Mouse (Mus musculus) 3T3-L1 (cell line): ENCODE measurements at regions not wholly inside any gene's neighbourhood (a gene's known extent, or its start where the extent isn't known, plus 50 kb on each side); places are given as distances from the start of the nearest gene placed in this dataset.
A peak's percentile ranks its signal among the peaks of the same experiment; 100 is the strongest.

ENCODE experiments used
- DNase-seq: peaks from one replicate; pipeline ENCODE4 v3.0.0-alpha.2; 2015; ENCODE audit warnings: low read depth, low spot score

DNA sequence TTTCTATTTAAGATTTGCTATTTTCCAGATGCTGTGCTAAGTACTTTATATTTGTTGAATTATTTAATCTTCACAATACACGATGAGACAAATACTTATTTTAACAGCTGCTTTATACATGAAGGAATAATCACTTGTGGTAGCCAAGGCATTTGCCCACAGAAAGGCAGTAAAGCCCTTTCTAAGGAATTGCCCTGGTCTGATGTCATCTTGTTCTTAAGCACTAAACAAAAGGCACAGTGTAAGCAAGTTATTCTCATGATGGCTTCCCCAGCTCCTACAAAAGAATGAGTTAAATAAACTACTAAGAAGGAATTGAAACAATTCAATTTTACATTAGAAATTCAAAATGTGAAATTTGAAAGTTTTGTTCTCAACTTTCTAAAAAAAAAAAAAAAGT lies 358.8 kb downstream of the Cenpc1 start:
- DNase-seq: no peak

DNA sequence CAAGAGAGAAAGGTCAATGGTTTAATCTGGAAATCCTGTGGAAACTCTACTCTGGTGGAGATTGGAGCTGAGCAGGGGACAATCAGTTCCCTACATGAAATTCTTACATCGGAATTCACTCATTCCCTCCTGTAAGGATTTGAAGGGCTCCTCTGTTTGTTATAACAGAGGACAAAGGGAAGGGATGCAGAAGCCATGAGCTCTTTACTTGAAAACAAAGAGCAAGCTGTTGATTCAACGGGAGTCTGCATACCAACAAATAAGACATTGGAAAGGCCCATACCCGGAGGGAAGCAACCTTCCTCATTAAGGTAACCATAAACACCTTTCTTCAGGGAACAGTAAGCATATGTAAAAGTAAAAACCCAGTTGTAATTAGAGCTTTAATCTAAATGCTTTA lies 359.3 kb downstream of the Cenpc1 start:
- DNase-seq: no peak

DNA sequence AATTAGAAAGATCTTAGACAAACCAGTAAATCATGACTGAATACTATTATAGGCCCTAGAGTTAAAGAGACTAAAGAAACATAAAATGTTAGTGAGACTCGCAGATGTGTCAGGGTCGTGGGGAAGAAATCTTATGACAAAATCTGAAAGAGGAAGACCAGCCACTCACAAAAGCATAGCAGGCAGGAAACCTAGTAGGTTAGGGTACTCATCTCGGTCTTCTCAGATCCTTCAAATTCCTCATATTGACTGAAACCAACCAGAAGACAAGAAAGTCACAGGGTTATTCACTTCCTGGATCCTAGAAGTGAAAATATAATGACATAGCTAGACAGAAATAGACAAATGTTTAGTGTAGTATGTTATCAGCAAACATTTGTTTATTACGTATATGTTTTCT lies 387.5 kb downstream of the Cenpc1 start:
- DNase-seq: no peak

DNA sequence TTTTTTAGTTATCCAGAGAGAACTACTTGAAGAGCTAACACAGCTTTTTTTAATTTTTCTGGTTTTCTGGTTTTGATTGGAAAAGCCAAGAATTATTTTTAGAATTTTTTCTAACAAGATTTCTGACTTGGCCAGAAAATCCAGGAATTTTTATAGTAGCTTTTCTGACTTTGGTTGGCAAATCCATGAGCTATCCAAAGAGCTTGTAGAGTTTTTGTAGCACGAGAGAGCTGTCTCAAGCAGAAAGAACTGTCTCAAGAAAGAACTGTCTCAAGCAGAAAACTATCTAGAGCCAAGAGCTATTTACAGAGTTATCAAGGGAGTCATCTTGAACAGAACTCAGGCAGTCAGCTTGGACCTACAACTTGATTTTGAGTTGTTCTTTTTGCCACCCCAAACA lies 394.3 kb downstream of the Cenpc1 start:
- DNase-seq: no peak

DNA sequence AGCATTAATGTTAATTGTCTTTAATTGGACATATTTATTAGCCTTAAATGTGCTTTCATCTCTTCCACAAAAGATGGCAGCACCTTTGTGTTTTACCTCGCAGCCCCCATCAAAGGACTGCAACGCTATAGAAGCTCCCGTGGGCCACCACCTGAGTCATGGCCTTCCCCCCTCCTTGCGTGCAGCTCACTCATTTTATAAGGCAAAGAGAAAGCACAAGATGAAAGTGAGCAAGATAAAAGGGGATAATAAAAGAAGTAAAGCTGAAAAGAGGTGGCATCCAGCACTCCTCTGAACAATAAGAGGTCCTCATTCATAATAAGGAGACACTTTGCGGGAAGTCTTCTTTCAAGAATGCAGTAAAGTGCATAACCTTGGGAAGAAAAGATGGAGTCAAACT lies 403.9 kb downstream of the Cenpc1 start:
- DNase-seq: no peak

- DNase-seq: no peak
Measured at GRCm38 (mm10) chr5:85621078-85621477, 444.3 kb downstream of the Cenpc1 start.

DNA sequence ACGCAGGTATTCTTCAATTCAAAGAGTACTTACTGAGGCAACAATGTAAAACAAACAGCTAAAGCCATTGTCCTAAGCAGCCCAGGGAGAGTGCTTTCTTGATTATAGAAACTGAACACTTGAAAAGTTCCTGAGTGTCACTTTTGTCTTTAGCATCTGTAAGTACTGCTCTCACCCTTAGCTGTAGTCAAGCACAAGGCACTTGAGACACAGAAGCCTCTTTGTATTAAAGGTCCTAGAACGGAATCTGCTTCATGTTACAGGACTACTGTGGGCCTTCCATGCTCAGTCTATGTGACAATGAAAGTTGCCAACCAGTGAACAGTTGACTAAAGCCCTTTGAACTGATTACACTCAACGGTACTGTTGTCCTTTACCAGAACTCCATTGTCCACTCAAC lies 450.6 kb downstream of the Cenpc1 start:
- DNase-seq: no peak

DNA sequence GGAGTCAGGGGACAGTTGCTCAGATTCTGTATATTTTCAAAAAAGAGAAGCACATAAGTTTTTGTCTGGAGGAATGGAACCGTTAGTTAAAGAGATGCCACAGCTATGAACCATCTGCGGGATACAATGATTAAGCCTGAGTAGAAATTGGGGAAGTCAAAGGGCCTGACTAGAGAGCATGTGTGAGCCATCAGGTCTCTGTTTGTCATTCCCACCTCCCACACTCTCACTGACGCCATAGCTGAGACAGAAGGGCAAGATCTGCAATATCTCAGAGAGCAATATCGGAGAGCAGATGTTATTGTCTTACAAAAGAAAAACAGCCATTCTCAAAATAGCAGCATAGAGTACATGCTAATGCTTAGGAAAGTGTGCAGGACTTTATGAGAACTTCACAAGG lies 452.8 kb downstream of the Cenpc1 start:
- DNase-seq: no peak

GRCm38 (mm10) chr5:85609104-85609503 lies 456.3 kb downstream of the Cenpc1 start:
- DNase-seq: no peak

DNA sequence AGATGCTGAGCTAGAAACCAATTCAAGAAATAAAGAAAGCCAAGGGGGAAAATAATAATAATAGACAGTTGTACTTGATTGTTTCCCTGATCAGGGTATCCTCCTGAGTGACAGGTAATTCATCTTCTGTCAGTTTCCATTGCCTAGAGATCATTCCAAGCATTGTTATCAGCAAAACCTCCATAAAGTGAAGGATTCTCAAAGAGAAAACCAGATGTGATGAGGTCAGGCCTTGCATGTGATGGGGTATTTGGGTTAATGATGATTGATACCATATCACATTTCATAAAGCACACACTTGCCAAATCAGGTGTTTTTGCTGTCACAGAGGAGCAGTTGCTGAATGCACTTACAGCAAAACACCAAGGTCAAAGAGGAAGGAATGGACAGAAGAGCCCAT lies 467.2 kb downstream of the Cenpc1 start:
- no peak for DNase-seq

DNA sequence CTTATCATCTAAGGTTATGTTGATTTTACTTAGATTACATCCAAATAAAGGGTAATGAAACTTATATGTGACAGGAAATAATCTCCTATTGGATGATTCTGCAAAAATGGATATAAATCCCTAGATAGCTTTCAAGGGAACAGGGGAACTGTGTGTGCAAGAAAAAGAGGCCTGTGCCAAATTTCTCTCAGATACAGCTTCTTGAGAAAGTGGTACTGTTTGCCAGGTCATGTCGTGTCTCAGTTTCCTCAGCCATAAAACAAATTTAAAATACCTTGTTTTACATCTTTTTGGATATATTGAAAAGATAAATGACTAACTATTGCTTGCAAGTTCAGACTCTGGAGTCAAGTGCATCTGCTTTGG lies 470.3 kb downstream of the Cenpc1 start:
- DNase-seq: no peak

DNA sequence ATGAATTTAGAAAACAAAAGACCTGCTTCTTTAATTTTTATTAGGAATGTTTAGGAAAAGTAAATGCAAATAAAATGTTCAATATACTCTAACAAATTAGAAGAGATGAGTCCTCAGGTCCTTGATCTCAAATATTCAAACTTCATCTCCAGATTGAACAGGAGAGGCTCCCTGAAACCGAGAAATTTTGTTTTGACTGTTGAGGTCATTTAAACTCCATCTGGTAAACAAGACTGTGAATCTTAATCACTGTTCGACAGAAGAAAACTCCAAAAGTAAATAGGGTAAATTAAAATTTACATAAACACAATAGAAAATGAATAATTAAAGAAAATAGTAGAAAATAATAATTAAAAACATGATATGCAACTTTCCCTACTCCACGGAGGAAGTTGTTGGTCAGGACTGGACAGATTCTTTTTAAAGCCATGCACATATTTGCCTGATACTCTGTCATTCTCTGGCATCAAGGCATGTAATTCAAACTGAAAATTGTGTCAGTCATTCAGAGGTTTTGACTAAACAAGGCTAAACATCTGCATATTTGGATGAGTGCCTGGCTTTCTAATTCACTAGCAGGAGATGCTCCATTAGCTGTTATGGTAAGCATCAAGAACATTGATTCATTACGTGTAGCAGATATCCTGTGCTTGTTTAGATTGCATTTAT lies 470.8 kb downstream of the Cenpc1 start:
- no peak for DNase-seq

DNA sequence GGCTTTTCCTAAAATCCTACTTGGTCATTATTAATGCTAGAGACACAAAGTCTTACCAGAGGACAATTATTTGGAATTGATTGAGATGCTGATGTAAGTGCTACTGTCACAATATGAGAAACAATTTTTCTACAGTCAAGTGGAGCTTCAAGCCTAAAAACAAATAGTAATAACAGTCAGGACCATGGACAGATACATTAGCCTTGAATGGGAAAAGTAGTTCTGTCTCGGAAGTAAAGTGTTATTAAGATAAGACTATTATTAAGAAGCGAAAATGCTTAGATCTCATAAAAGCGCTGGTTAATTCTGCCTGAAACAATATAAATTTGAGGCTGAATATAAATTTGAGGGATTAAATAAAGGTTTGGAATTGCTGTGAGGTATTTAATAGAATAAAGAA lies 473.1 kb downstream of the Cenpc1 start:
- DNase-seq: peak; percentile 19

DNA sequence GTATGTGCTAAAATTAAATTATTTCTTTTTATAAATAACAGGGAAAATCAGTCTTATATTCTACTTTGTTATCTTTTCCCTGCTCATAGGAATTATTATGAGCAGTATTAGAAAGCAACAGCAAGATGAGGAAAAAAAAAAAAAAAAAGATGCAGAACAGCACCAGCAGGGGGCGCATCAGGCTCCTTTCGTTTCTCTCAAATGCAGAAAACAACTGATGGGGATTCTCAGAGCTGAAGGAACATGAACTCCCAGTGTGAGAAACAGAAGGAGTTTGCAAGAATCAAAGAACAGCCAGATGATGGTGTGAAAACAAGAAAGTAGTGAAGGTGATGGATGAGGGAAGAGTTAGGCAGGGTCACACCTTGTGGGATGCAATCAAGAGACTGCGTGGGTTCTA lies 478.7 kb downstream of the Cenpc1 start:
- peak; percentile 52 for DNase-seq

GRCm38 (mm10) chr5:85572531-85572930 lies 492.9 kb downstream of the Cenpc1 start:
- DNase-seq: no peak

DNA sequence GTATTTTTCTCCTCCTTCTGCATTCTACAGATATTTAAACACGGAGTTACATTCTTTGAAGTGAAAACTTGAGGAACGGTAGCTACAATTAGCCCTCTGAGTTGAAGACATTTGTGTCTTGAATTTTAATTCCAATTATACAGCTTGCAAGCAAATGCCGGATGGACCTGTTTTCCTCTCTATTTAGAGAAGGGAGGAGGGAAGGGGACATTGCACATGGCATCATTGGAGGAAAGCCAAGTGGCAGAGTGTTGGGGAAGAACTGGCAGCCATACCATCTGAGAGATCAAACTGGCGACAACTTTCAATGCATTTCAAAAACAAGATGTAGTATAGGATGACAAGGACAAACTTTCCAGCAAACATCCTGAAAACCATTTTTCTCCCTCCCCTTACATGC lies 493.4 kb downstream of the Cenpc1 start:
- DNase-seq: no peak

GRCm38 (mm10) chr5:85571381-85571780 lies 494.0 kb downstream of the Cenpc1 start:
- DNase-seq: no peak

DNA sequence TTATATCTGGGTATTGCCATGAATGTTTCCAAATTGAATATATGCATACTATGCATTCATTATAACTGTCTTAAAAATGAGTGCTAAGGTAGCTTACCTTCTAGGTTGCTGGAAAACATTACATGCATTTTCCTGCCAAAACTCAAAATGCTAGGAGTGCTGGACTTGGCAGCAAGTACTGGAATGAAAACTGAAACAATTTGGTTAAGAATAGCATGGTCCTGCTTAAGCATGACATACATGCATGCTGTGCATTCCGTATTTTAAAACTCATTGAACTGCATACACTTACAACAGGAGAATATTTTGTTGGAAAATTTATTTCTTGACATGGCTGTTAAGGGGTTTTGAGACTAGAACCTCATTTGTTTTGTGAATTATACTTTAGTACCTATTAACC lies 529.1 kb downstream of the Cenpc1 start:
- DNase-seq: no peak

- no peak for DNase-seq
Measured at GRCm38 (mm10) chr5:85525385-85526194, 539.8 kb downstream of the Cenpc1 start.

DNA sequence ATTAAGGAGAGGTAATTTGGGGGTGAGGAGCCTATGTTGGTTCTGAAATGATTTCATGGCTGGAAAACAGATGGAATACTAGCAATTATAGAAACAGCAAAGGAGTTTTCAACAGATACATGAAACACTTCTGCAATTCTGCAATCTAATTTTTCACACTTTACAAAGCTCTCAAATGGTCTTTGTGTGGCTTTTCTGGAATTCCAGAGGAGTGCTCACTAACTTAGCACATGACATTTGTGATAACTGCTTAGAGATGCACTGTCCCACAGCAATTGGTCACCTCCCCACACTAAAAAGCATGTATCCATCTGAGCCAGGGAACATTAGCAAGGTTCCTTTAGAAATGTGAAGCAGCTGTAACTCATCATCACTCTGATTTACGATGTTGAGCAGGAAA lies 560.1 kb downstream of the Cenpc1 start:
- DNase-seq: no peak

- no peak for DNase-seq
Measured at GRCm38 (mm10) chr5:85497261-85497660, 568.1 kb downstream of the Cenpc1 start.

DNA sequence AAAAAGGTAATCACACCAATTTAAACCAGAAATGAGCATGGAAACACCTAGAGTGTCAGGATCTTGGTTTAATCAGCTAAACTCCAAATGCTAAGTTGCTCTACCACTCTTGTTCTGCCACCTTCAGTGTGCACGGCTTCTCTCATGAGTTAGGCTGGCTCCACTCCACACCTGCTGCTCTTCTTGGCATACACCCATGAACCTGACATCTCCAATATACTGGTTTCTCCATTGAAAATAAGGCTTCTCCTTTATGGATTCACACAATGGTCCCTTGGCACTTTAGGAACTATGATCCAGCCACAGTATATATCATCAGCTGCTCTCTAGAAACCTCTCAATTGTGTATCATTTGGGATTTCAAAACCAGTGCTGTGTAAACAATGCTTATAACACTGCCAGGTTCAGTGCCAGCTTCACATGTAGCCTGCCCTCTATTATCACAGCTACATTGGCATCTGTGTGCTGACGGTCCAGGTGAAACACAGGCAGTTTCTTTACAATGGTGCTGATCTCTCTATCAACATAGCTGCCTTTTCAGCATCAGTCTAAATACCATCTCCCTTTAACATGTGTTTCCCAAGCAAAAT lies 579.6 kb downstream of the Cenpc1 start:
- no peak for DNase-seq

DNA sequence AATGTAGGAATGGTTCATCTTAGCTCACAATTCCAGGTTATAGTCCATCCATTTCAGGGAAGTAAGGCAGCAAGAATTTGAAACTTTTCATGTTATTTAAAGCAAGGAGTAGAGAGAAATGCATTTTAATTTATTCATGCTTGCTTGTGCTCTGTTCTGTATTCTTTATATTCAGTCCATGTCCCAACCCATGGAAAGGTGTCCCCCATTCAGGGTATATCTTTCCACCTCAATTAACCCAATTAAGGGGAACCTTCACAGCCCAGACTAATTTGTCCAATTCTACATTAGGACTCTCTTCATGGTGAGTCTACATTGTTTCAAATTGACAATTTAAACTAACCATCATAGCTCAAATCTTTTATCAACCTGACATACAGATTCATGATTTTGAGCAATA lies 580.2 kb downstream of the Cenpc1 start:
- DNase-seq: no peak
